Mouse (Mus musculus) E14TG2a.4 (cell line): ENCODE results near the gene Unc5c.

ENCODE experiments used
- CTCF ChIP-seq: conservative IDR thresholded peaks from 2 replicates; pipeline ENCODE4 v1.5.1; 2014; ENCODE audit warnings: low read length
- POU5F1 ChIP-seq: IDR thresholded peaks from 2 replicates; pipeline ENCODE4 v1.6.1; 2014; ENCODE audit warnings: low read length, borderline replicate concordance

DNA sequence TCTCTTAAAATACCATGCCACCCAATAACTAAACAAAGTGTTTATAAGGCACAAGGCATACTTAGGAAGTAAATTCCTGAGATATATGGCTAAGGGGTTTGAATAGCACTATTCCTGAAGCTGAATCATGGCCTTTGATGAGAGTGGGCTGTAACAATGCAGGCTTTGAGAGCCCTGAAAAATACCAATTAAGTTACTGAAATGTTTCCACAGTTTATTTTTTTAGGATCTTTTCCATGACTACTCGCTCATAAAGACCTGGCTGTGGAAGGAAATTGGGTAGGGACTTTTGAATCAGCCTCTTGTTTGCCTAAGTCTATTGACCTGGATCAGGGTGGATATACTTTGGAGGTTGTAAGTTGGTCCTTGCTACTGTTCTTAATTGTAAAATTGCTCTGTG is 44.8 kb downstream of the Unc5c start:
- TF ChIP-seq CTCF = no peak
- no peak for TF ChIP-seq POU5F1
